Mouse (Mus musculus): ENCODE measurements around the gene Iqsec1.

GRCm38 (mm10) chr6:90734806-90735205 is 253.7 kb downstream of the Iqsec1 start:
- no peak for TF ChIP-seq POLR2A (IDR thresholded peaks at IDR 0.05; ENCODE audit: low read depth, low read length)
- TF ChIP-seq CTCF (IDR thresholded peaks at IDR 0.05; ENCODE audit: extremely low read depth, insufficient read depth, insufficient read length, insufficient replicate concordance), result no peak

All from spleen, adult 2 months (tissue).